ENCODE assay signal across 8 mouse cellular contexts in the genomic region with DNA sequence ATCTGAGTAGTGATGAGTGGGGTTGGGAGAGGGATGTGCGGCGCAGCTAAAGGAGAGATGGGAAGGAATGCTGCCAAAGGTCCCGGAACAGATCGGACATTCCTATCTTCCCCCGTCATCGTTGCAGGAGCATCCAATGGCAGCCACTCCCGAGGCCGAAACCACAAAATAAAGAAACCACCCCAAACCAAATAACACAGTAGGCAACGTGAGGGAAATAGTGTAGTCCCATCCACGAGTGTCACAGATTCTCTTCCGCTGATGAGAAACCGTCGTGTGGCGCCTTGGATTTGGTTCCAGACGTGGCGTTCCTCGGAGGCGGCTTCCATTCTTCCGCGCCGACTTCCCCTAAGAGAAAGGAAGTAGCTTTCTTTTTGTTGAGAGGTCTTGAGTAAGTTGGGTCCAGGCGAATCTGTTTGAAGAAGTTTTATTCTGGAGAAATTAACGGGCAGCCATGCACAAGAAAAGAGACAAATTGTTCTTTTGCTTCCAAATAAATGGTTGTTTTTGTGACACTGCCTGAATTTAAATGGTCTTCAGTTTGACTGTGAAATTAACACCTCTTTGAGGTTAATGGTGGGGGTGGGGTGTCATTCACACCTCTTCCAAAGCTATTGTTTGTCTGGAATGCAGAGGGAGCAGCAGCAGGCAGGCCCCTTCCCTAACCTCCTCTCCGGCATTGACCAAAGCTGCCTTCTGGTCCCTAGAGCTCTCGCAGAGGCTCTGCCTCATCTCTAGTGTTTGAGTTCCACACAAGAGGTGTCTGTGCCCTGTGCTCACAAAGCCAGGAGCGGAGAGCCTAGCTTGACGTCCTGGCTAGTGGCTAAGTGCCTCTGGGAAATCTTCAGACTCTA.
A peak's percentile ranks its signal among the peaks of the same experiment; 100 is the strongest.
DNase-seq lines count a peak whose midpoint lies in the region; ATAC-seq and TF ChIP-seq lines count a peak whose summit lies in the region.

No protein-coding gene starts in this region.

- H3K27me3 ChIP-seq in C2C12 (ENCODE audit: control insufficient read depth, insufficient read depth, insufficient read length) = no peaks in the 10 kb centered on the region
- peaks cover 23% of the 10 kb centered on the region; the same call in 1 of the 2 replicates for H3K27me3 ChIP-seq in forebrain, embryonic 13.5 days
- H3K27me3 ChIP-seq in midbrain, embryonic 15.5 days (replicated peaks) = peaks cover 10% of the 10 kb centered on the region; the same call in 1 of the 2 replicates

- no peak; the same call in 1 of the 2 replicates for ATAC-seq in forebrain, embryonic 13.5 days
- no peak for ATAC-seq in midbrain, embryonic 15.5 days (replicated peaks)

- H3K9ac ChIP-seq in forebrain, embryonic 13.5 days = no peak overlapping the region
- H3K9ac ChIP-seq in midbrain, embryonic 15.5 days = no peak overlapping the region

- no peak for TF ChIP-seq CTCF in C2C12 (IDR thresholded peaks at IDR 0.05; ENCODE audit: control insufficient read depth, insufficient read depth, insufficient read length)

- no peak overlapping the region for H3K4me3 ChIP-seq in C2C12 (ENCODE audit: insufficient read depth, poor library complexity, severe bottlenecking)
- peak overlapping the region; percentile 24 for H3K4me3 ChIP-seq in forebrain, embryonic 13.5 days
- H3K4me3 ChIP-seq in midbrain, embryonic 15.5 days = peak overlapping the region; percentile 21

- H3K4me1 ChIP-seq in forebrain, embryonic 13.5 days = peaks cover 6% of the 10 kb centered on the region; the same call in 1 of the 2 replicates
- H3K4me1 ChIP-seq in midbrain, embryonic 15.5 days = 0 out of 2 replicates have a peak, but pooled peaks cover 4% of the 10 kb centered on the region

- no peaks in the 10 kb centered on the region for H3K79me3 ChIP-seq in C2C12 (ENCODE audit: low read depth)

- H3K27ac ChIP-seq in forebrain, embryonic 13.5 days = no peak overlapping the region
- no peak overlapping the region for H3K27ac ChIP-seq in midbrain, embryonic 15.5 days

- intact Hi-C loops in left cerebral cortex, postnatal 14 days (cut with DNase I) = no loop called here

- no peak overlapping the region for H3ac ChIP-seq in C2C12 (ENCODE audit: control insufficient read depth, insufficient read length, low read depth)

- no peaks in the 10 kb centered on the region for H3K36me3 ChIP-seq in C2C12 (ENCODE audit: control insufficient read depth, insufficient read depth)
- no peaks in the 10 kb centered on the region for H3K36me3 ChIP-seq in forebrain, embryonic 13.5 days (ENCODE audit: poor library complexity, severe bottlenecking)
- H3K36me3 ChIP-seq in midbrain, embryonic 15.5 days (replicated peaks) = no peaks in the 10 kb centered on the region

- 4% methylated on average over 27 of the region's 27 CpGs for WGBS in forebrain, embryonic 13.5 days
- 8% methylated on average over 27 of the region's 27 CpGs for WGBS in midbrain, embryonic 15.5 days

- peak overlapping the region; percentile 50 for H3K4me2 ChIP-seq in forebrain, embryonic 13.5 days
- peak overlapping the region; percentile 44 for H3K4me2 ChIP-seq in midbrain, embryonic 15.5 days

- DNase-seq in adrenal gland, postnatal 10 days = peak; percentile 4
- DNase-seq in adrenal gland, postnatal 4 days (ENCODE audit: low spot score in 2 of 2) = no peak
- peak; percentile 13 for DNase-seq in induced T-regulatory cell, adult 2 months (ENCODE audit: low read depth)
- no peak for DNase-seq in layer of hippocampus, adult 9-10 months (ENCODE audit: low spot score)
- no peak for DNase-seq in left cerebral cortex, postnatal 14 days (ENCODE audit: low spot score in 2 of 2)

- H3K79me2 ChIP-seq in C2C12 (ENCODE audit: control insufficient read depth, insufficient read depth) = no peaks in the 10 kb centered on the region

- no peaks in the 10 kb centered on the region for H3K9me3 ChIP-seq in forebrain, embryonic 13.5 days (replicated peaks)
- H3K9me3 ChIP-seq in midbrain, embryonic 15.5 days = no peaks in the 10 kb centered on the region

TF ChIP-seq in C2C12, 6 proteins besides CTCF, POLR2A, EP300 and RAD21:
- no peak for TF ChIP-seq MYOD1 (IDR thresholded peaks at IDR 0.05; ENCODE audit: control insufficient read depth, insufficient read length, low read depth)
- TF ChIP-seq MYOG (IDR thresholded peaks at IDR 0.05; ENCODE audit: control insufficient read depth, extremely low read depth, insufficient read length) = no peak
- TF ChIP-seq USF1 (IDR thresholded peaks at IDR 0.05; ENCODE audit: low read depth) = no peak
- peak; percentile 60 for TF ChIP-seq MAX (IDR thresholded peaks at IDR 0.05)
TF ChIP-seq in C2C12: peak in this region for 1.

Comparison
In these comparisons a context has a peak if more than half of its experiments do, and no peak if none do; other contexts are left out.
1. DNase-seq: peak in adrenal gland, postnatal 10 days (single experiment) and induced T-regulatory cell, adult 2 months (single experiment); none in adrenal gland, postnatal 4 days (0 of 2), layer of hippocampus, adult 9-10 months (single experiment) and left cerebral cortex, postnatal 14 days (0 of 2).